Mouse (Mus musculus) stomach, postnatal 0 days (tissue): ENCODE measurements around the gene Ppp1ca. TPM values are rescaled to one million over a fixed set of nuclear protein-coding genes. Genes with fewer than 3 reads are reported as not detected.

Experiments used
- ATAC-seq: fragments of 200-750 bp; cut with Nextera tagmentation; 2 replicates; pipeline ENCODE4 v1.8.0; 2017; ENCODE audit not compliant: low FRiP score, low TSS enrichment
- DNase-seq: peaks from one replicate; pipeline ENCODE4 v3.0.0-alpha.2; 2016; ENCODE audit warnings: low spot score
- H3K27ac ChIP-seq: fragments of 300-500 bp; sonication (generic); replicated peaks from 2 replicates; pipeline ENCODE4 v1.5.1; 2014; ENCODE audit warnings: mild to moderate bottlenecking, control low read depth
- H3K27me3 ChIP-seq: fragments of 300-500 bp; sonication (generic); 2 replicates; pipeline ENCODE4 v1.6.1; 2014; ENCODE audit warnings: low read length; ENCODE audit not compliant: control insufficient read depth, insufficient read depth
- H3K36me3 ChIP-seq: fragments of 300-500 bp; sonication (generic); 2 replicates; pipeline ENCODE4 v1.6.1; 2014; ENCODE audit warnings: low read length, mixed read lengths; ENCODE audit not compliant: control insufficient read depth, insufficient read depth
- H3K4me1 ChIP-seq: fragments of 300-500 bp; sonication (generic); replicated peaks from 2 replicates; pipeline ENCODE4 v1.6.1; 2014; ENCODE audit warnings: antibody characterized with exemption; ENCODE audit not compliant: control insufficient read depth, insufficient read depth
- H3K4me2 ChIP-seq: fragments of 300-500 bp; sonication (generic); replicated peaks from 2 replicates; pipeline ENCODE4 v1.6.1; 2014; ENCODE audit warnings: low read depth, mild to moderate bottlenecking, control low read depth, moderate library complexity
- H3K4me3 ChIP-seq: fragments of 300-500 bp; sonication (generic); 2 replicates; pipeline ENCODE4 v1.5.1; 2014; ENCODE audit warnings: low read depth, low read length, control low read depth
- H3K9ac ChIP-seq: fragments of 300-500 bp; sonication (generic); 2 replicates; pipeline ENCODE4 v1.6.1; 2014; ENCODE audit warnings: mild to moderate bottlenecking, low read length, control low read depth, mixed read lengths
- H3K9me3 ChIP-seq: fragments of 300-500 bp; sonication (generic); 2 replicates; pipeline ENCODE4 v1.6.1; 2016; ENCODE audit warnings: low read length; ENCODE audit not compliant: control insufficient read depth
- CTCF ChIP-seq: IDR thresholded peaks from 2 replicates; pipeline ENCODE4 v1.5.1; 2016; ENCODE audit warnings: antibody characterized with exemption, low read depth, mild to moderate bottlenecking, moderate library complexity
- EP300 ChIP-seq: optimal IDR thresholded peaks from 2 replicates; pipeline ENCODE3; 2016; ENCODE audit warnings: antibody characterized with exemption
- WGBS: fragments of 180-500 bp; shearing (Covaris S2); extraction: QIAGEN DNeasy Blood & Tissue Kit; methylation state at CpG from one replicate; pipeline ENCODE4 v1.1.7; 2014; 5-methylcytosine and 5-hydroxymethylcytosine counted together
- polyA plus RNA-seq: library from polyadenylated mRNA; unstranded; fragments of >200 nt; fragmentation: Nextera tagmentation; extraction: Ambion mirVana; gene quantifications from 2 replicates; pipeline ENCODE4 v1.2.1, GENCODE M21; 2015

The Ppp1ca gene
- polyA plus RNA-seq, 1 experiment from 2014 or later = 497 TPM

DNA sequence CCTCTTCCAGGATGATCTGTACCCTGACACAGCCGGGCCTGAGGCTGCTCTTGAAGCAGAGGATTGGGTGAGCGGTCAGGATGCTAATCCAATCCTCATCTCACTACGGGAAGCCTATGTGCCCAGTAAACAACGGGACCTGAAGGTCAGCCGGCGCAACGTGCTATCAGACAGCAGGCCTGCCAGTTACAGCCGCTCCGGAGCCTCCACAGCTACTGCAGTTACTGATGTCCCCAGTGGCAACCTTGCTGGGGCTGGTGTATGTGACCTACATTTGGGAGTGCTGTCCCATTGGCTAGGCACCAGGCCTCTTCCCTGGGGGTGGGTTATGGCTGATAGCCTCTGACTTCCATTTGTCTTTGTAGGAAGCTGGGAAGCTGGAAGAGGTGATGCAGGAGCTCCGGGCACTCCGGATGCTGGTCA is 38.6 kb upstream of the Ppp1ca start, which contains the start of gene Ptprcap:
TSS of gene Ptprcap (plus strand) at position 373 of the 423 bp plus-strand sequence.
- DNase-seq = no peak
- no peak within 1 kb of the TSS for H3K9ac ChIP-seq
- no peaks in the 10 kb centered on the region for H3K4me1 ChIP-seq
- H3K27me3 ChIP-seq = no peaks in the 10 kb centered on the region
- WGBS = 70% methylated on average over 11 of the region's 11 CpGs
- ATAC-seq = no peak
- TF ChIP-seq CTCF (no peak), EP300 (no peak)
- H3K36me3 ChIP-seq = peaks cover 21% of the 10 kb centered on the region; the same call in 1 of the 2 replicates
- H3K4me3 ChIP-seq = no peak within 1 kb of the TSS
- H3K27ac ChIP-seq = no peak within 1 kb of the TSS; the same call in 1 of the 2 replicates
- H3K9me3 ChIP-seq = no peaks in the 10 kb centered on the region
- no peak within 1 kb of the TSS for H3K4me2 ChIP-seq

DNA sequence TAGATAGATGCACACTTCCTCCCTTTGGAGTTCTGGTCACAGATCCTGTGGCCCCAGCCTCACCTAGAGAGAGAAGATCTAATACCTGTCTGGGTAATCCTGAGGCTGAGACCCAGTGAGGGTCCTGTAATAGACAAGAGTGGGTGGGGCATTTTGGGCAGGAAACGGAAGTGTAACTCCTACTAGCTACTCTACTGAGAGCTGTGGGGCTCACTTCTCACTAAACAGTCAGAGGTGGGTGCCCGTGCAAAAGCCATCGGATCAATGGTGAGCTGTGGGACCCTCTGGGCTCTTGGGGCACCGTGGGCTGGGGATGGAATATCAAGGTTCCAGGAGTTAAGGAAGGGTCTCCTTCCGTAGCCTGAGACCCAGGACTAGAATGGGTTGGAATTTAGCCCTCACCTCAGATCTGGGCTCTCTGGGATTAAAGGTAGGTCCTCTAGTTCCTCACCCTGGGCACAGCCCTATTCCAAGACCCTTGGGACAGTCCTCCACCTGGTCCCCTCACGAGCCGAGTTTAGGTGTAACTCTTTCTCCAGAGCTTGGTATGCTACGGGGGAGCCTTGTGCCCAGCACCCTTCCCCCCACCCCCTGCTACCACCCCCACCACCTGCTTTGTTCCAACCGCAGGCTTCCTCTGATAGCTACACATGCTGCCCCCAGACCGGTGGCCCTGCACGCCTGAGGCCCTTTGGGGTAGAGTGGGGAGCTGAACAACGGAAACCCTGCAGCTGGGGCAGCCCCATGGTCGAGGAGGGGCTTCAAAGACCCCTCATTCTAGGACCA is 37.2 kb upstream of the Ppp1ca start:
- no peak for TF ChIP-seq EP300
- TF ChIP-seq CTCF = no peak
- ATAC-seq (no peak), DNase-seq (no peak)
- peaks cover 32% of the 10 kb centered on the region for H3K36me3 ChIP-seq
- H3K9ac ChIP-seq = no peak overlapping the region
- no peaks in the 10 kb centered on the region for H3K9me3 ChIP-seq
- H3K4me2 ChIP-seq = no peak overlapping the region
- 73% methylated on average over 13 of the region's 13 CpGs for WGBS
- H3K27me3 ChIP-seq = no peaks in the 10 kb centered on the region
- H3K27ac ChIP-seq = no peak overlapping the region
- no peaks in the 10 kb centered on the region for H3K4me1 ChIP-seq
- no peak overlapping the region for H3K4me3 ChIP-seq

- Histone ChIP-seq H3K36me3 (peaks cover 34% of the 10 kb centered on the region), H3K9me3 (no peaks in the 10 kb centered on the region), H3K9ac (no peak overlapping the region), H3K4me1 (no peaks in the 10 kb centered on the region), H3K4me2 (no peak overlapping the region), H3K4me3 (no peak overlapping the region), H3K27ac (no peak overlapping the region), H3K27me3 (no peaks in the 10 kb centered on the region)
- DNase-seq (no peak), ATAC-seq (no peak)
- WGBS = 80% methylated on average over 6 of the region's 6 CpGs
- no peak for TF ChIP-seq EP300
- no peak for TF ChIP-seq CTCF
Measured at GRCm38 (mm10) chr19:4155223-4156072, 36.4 kb upstream of the Ppp1ca start.

DNA sequence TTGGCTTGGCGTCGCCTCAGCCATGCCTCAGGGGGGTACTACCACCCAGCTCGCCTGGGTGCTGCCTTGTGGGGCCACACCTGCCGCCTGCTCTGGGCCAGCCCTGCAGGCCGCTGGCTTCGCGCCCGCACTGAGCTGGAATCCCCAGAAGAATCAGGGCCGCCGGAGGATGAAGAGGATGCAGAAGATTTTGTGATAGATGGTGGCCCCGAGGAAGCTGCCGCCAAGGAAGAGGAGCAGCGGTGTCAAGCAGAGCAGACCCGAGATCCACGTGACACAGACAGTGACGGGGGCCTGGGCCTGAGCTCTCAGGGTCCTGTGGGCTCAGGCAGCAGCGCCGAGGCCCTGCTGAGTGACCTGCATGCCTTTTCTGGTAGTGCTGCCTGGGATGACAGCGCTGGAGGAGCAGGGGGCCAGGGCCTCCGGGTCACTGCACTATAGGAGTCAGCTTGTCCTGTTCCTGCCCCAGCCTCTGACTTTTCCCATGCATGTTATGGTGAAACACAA is 35.7 kb upstream of the Ppp1ca start:
- Histone ChIP-seq H3K4me3 (no peak overlapping the region), H3K36me3 (peaks cover 30% of the 10 kb centered on the region), H3K27ac (no peak overlapping the region), H3K9me3 (no peaks in the 10 kb centered on the region), H3K27me3 (no peaks in the 10 kb centered on the region), H3K9ac (no peak overlapping the region), H3K4me1 (no peaks in the 10 kb centered on the region), H3K4me2 (no peak overlapping the region)
- TF ChIP-seq CTCF = no peak
- TF ChIP-seq EP300 = no peak
- 71% methylated on average over 20 of the region's 20 CpGs for WGBS
- ATAC-seq (no peak), DNase-seq (no peak)

DNA sequence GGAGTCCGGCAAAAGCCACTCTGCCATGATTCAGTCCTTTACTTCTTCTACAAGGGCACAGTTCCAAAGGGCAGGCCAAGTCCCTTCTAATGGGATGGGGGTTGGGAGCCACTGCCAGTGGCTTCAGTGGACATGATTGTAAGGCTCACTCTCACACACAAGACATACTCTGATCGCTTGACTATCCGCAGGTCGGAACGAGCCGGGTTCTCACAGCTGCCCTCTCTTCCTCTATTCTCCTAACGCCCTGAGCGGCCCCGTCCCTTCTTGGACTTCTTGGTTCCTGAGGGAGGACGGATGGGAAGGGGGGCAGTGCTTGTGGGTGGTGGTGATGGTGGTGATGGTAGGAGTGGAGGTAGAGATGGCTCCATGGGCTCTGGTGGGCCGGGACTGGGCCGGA is 35.1 kb upstream of the Ppp1ca start:
- Histone ChIP-seq H3K4me3 (no peak overlapping the region), H3K27me3 (no peaks in the 10 kb centered on the region), H3K9ac (no peak overlapping the region), H3K9me3 (no peaks in the 10 kb centered on the region), H3K4me1 (no peaks in the 10 kb centered on the region), H3K36me3 (peaks cover 33% of the 10 kb centered on the region), H3K4me2 (no peak overlapping the region), H3K27ac (no peak overlapping the region)
- DNase-seq (no peak), ATAC-seq (no peak)
- WGBS = 90% methylated on average over 12 of the region's 12 CpGs
- TF ChIP-seq CTCF (no peak), EP300 (no peak)

DNA sequence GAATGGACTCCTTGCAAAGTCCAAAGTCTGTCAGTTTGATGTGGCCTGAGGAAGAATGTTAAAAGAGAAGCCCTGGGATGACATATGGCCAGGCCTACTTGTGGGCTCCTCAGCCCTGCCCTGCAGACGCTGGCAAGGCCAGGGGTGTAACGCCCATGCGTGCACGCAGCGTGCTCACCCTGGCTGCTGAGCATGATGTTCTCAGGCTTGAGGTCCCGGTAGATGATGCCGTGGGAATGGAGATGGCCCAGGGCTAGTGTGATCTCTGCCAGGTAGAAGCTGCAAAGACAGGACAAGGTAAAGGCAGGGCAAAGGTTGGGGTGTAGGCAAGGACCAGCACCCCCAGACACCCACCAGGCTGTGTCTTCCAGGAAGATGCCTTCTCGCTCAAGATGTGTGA is 32.8 kb upstream of the Ppp1ca start:
- no peak for DNase-seq
- H3K27me3 ChIP-seq = no peaks in the 10 kb centered on the region
- peaks cover 27% of the 10 kb centered on the region for H3K36me3 ChIP-seq
- no peak for TF ChIP-seq EP300
- TF ChIP-seq CTCF = no peak
- no peaks in the 10 kb centered on the region for H3K9me3 ChIP-seq
- no peak for ATAC-seq
- 95% methylated on average over 8 of the region's 8 CpGs for WGBS
- H3K27ac ChIP-seq = no peak overlapping the region
- H3K4me1 ChIP-seq = no peaks in the 10 kb centered on the region
- H3K4me3 ChIP-seq = no peak overlapping the region
- H3K9ac ChIP-seq = no peak overlapping the region
- H3K4me2 ChIP-seq = no peak overlapping the region
